Mouse (Mus musculus) heart, adult 18-20 months (tissue): ENCODE measurements at regions not wholly inside any gene's neighbourhood (a gene's known extent, or its start where the extent isn't known, plus 50 kb on each side); places are given as distances from the start of the nearest gene placed in this dataset.

Source experiments
- DNase-seq, 2 experiments: peaks; one replicate each; pipeline ENCODE4 v3.0.0; 2021 to 2022; ENCODE audit warnings: mixed read lengths in 1 of 2

DNA sequence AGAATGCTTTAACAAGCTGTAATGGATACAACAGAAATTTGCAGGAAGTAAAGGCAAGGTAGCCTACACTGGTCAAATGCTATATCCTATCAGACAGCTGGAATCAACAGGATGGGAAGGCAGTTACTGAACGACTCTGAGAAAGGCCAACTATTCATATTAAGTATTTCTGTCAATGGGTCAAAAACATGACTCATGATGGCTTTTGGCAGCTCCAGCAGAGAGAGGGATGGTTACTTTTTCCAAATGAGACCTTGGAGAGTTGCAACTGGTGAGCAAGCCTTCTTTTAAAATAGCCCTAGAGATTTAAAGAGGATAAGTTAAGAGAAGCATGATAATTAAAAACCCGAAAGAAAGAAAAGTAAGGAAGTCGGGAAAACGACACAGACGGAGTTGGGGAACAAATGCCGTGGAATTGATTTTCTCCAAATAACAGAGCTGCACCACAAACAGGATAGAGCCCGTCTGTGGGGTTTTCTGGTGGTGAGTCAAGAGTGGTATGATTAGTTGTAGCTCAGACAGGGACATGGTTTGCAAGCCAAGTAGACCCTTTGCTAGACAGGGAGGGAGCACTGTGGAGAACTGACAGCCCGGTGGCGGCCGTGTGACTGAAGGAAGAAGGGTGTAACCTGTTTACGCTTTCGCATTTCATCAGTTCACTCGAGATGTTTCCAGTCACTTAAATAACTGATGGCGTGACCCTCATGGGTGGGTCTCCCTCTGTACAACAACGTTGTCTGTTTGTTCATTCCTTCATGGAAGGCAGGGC lies 3638.1 kb upstream of the Gm7489 start:
- DNase-seq: peak; percentile 42 to 55

DNA sequence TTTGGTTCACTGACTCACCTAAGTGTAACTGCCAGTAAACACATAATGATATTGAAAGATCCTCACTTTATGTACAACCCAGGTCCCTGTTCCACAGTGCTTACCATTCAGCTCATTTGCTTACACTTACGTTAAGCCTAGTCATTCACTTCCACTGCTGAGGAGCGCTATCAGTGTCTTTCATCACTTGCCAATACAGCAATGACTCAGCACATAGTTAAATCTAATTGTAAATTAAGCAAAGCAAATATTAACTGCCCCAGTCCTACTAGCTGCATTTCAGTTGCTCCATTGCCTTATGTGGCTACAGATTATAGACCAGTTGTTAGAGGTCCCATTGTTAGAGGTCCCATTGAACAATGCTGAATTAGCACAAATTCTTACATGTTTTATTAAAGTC lies 3624.6 kb upstream of the Gm7489 start:
- DNase-seq: no peak

DNA sequence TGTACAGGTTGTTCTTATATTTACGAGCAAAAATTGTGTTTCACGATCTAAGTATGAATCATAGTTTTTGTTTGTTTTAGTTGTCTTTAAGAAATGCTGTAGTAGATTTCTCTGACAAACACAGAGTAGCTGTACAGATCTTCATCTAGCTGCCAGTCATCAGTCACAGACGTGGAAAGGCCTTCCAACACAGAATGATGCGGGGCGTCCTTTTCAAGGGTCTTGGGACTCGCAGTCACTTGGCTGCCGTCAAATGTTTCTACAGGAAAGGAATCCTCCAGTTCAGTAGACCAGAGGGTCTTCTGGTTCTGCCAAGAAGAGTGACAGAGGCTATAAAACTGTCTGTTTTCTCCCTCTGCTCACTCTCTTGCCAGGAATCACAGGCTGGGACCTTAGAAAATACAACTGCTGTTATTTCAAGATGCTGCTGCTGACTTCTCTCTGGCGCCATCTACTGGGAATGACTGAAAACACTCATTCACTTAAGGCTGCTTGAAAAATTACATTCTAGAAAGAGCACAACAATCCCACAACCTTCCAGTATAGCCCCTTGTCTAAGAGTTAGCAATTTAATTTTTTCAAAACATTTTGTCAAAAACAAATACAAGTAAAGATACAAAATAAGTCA lies 3623.3 kb upstream of the Gm7489 start:
- DNase-seq: peak; percentile 37 to 69

- DNase-seq: no peak
Measured at GRCm38 (mm10) chr15:50267542-50267941, 3617.2 kb upstream of the Gm7489 start.

- DNase-seq: no peak
Measured at GRCm38 (mm10) chr15:50271646-50272045, 3613.1 kb upstream of the Gm7489 start.

- no peak for DNase-seq
Measured at GRCm38 (mm10) chr15:50282576-50282975, 3602.1 kb upstream of the Gm7489 start.

- DNase-seq: no peak
Measured at GRCm38 (mm10) chr15:50283491-50283890, 3601.2 kb upstream of the Gm7489 start.

DNA sequence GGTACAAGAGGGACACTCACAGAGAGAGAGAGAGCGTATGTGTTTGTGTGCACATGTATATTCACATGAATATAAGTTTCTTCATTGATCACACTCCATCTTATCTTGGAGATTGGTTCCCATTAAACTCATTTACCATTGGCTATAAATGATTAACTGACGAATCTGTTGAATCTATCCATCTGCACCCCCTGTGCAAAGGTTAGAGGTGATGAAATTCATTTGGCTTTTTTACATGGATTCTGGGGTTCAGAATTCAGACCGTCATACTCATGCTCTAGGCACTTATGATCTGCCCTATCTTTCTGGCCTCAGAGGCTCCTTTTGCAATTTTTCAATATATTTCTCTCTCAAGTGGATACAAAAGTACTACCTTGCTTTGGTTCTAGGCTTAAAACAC lies 3582.9 kb upstream of the Gm7489 start:
- no peak for DNase-seq

DNA sequence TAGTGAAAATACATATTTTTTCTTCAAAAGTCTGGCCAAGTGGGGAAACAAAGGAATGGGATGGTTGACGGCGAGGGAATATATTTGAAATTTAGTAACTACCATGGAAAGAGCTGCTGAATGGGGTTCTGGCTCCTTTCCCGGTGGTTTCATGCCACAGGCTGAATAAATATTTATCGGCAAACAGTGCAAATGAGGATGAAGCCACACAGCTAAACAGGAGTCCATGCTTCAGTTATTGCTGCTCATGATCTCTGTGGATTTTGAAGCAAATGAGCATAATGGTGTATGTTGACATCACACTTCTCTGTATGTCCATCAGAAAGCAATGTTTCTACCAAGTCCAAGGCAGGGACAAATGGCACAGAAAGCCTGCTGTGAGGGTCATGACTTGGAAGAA lies 3580.6 kb upstream of the Gm7489 start:
- no peak for DNase-seq

- no peak for DNase-seq
Measured at GRCm38 (mm10) chr15:50320796-50321195, 3563.9 kb upstream of the Gm7489 start.

DNA sequence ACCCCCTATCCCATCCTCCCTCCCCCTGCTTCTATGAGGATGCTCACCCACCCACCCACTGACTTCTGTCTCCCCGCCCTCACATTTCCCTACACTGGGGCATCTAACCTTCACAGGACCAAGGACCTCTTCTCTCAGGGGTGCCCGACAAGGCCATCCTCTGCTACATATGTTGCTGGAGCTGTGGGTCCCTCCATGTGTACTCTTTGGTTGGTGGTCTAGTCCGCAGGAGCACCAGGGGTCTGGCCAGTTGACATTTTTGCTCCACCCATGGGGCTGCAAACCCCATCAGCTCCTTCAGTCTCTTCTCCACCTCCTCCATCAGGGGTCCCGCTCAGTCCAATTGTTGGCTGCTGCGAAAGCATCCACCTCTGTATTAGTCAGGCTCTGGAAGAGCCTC lies 3539.2 kb upstream of the Gm7489 start:
- no peak for DNase-seq

- DNase-seq: no peak
Measured at GRCm38 (mm10) chr15:50346953-50347352, 3537.8 kb upstream of the Gm7489 start.

GRCm38 (mm10) chr15:50360033-50360988 lies 3524.4 kb upstream of the Gm7489 start:
- DNase-seq: no peak

- peak in 1 of 2 experiments; percentile 7 for DNase-seq
Measured at GRCm38 (mm10) chr15:50361334-50361733, 3523.4 kb upstream of the Gm7489 start.

- peak; percentile 16 for DNase-seq
Measured at GRCm38 (mm10) chr15:50361751-50362507, 3522.8 kb upstream of the Gm7489 start.

DNA sequence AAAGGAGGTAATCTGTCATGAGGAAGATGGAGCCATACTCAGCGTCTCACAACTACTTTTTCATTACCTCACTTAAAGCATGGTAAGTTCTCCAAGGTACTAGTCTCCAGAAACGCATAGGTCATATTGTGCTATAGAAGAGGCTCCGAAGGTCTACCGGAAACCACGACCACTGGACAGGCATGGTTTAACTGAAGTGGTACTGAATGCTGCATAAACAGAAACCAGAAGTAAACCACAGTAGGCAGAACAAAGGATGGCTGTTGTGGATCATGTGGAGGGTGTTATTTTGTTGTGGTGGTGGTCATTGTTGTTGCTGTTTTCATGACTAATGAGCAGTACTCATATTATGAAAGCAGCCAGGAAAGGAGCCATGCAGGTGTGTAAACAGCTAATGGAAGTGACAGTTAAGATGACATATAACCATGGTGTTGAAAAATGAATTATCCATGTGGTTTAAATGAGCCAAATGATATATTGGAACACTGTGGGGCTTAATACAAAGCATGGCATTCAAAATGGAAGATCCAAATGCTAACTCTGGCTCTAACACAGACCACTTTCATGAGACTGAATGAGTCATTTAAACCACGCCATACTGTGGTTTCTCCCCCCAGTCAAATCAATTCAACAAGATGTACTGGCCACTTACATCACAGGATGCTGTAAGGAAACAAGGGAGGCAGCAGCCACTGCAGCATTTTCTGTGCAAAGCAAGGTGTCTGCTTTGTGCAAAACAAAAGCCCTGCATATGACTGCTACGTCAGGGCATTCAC lies 3484.5 kb upstream of the Gm7489 start:
- no peak for DNase-seq

GRCm38 (mm10) chr15:50401386-50401785 lies 3483.3 kb upstream of the Gm7489 start:
- DNase-seq: no peak

GRCm38 (mm10) chr15:50402551-50402950 lies 3482.2 kb upstream of the Gm7489 start:
- DNase-seq: no peak

GRCm38 (mm10) chr15:50403883-50404282 lies 3480.8 kb upstream of the Gm7489 start:
- no peak for DNase-seq

DNA sequence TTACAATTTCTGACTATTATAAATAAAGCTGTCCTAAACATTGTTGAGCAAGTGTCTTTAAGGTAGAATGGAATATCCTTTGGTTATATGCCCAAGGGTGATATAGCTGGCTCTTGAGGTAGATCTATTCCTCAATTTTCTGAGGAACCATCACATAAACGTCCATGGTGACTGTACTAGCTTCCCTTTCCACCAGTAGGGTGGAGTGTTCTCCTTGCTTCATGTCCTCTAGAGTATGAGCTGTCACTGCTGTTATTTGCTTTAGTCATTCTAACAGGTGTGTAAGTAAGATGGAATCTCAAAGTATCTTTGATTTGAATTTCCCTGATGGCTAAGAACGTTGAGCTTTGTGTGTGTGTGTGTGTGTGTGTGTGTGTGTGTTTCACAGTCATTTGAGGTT lies 3475.7 kb upstream of the Gm7489 start:
- DNase-seq: no peak

- no peak for DNase-seq
Measured at GRCm38 (mm10) chr15:50417641-50418040, 3467.1 kb upstream of the Gm7489 start.
